Mouse (Mus musculus) thymus, adult 2 months (tissue): ENCODE measurements at regions not wholly inside any gene's neighbourhood (a gene's known extent, or its start where the extent isn't known, plus 50 kb on each side); places are given as distances from the start of the nearest gene placed in this dataset.

Experiments used
- CTCF ChIP-seq: fragments of 200-500 bp; IDR thresholded peaks from 2 replicates; pipeline ENCODE4 v1.5.1; 2012; ENCODE audit warnings: mild to moderate bottlenecking, control low read depth, low read length, moderate library complexity, borderline replicate concordance; ENCODE audit not compliant: control insufficient read depth, poor library complexity, insufficient read depth; ENCODE audit errors: extremely low read depth
- POLR2A ChIP-seq: fragments of 200-500 bp; IDR thresholded peaks from 2 replicates; pipeline ENCODE4 v1.6.1; 2012; ENCODE audit warnings: mild to moderate bottlenecking, low read length, control low read depth, moderate library complexity; ENCODE audit not compliant: control insufficient read depth, poor library complexity, insufficient read depth; ENCODE audit errors: extremely low read depth

DNA sequence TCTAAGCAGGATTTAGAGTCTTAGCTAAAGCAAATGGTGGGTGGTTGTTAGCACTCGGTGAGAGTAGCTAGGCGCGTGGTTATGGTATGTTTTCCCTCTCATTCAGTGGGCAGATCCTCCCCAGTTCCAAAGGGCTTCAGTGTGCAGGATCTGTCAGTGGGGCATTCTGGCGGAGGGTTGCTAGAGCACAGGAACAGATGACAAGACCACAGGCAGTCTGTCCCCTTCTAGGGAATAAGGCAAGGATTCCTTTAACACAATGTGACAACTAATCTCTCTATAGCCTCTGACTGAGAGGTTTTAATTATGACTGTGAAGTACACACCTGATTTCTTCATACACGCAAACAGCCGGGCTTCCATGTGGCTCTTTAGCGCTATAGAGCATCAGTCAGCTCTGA, 233.9 kb downstream of the Lmx1a start:
- TF ChIP-seq POLR2A (no peak), CTCF (no peak)
